ENCODE assay signal across 9 mouse cellular contexts in the genomic region with DNA sequence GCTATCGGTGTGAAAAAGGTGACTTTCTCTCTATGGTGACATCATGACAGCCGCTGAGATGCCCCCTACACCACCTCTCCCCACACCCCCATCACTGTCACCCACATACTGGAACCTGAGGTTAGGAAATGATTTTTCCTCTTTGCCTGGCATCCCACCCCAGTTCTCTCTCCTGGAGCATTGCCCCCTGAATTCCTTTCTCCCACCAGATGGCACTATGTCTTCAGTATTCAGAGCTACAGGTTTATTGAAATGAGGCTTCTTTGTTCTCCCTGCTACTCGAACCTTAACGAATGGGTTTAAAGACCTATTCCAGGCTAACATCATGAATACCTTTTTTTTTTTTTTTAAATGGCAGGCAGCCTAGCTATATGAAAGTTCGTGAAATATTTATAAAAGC.
DNase-seq lines count a peak whose midpoint lies in the region; ATAC-seq and TF ChIP-seq lines count a peak whose summit lies in the region.
"Had no signal": no experiment of that assay in that cellular context is flagged by ENCODE, and none has a peak within 500 bp of the region (broad histone marks: within the 10 kb centered on the region; RNA-seq: fewer than 3 reads in every experiment).

No protein-coding gene starts in this region.

- 35% methylated on average over 5 of the region's 5 CpGs for WGBS in kidney, embryonic 14.5 days
- WGBS in forebrain, postnatal 0 days, result 31% methylated on average over 5 of the region's 5 CpGs

- H3K9ac ChIP-seq in kidney, embryonic 14.5 days (ENCODE audit: low read depth, low read length), result no peak overlapping the region
- H3K9ac ChIP-seq in forebrain, postnatal 0 days, result no peak overlapping the region
- H3K9ac ChIP-seq: stomach, embryonic 15.5 days had no signal

- H3K36me3 ChIP-seq in kidney, embryonic 14.5 days (ENCODE audit: control insufficient read depth, insufficient read depth, low read length), result no peaks in the 10 kb centered on the region
- no peaks in the 10 kb centered on the region for H3K36me3 ChIP-seq in forebrain, postnatal 0 days (ENCODE audit: insufficient read depth)
- H3K36me3 ChIP-seq: stomach, embryonic 15.5 days had no signal

- H3K27me3 ChIP-seq in kidney, embryonic 14.5 days (ENCODE audit: control insufficient read depth, insufficient read depth, low read length), result 0 out of 2 replicates have a peak, but pooled peaks cover 2% of the 10 kb centered on the region
- no peaks in the 10 kb centered on the region for H3K27me3 ChIP-seq in forebrain, postnatal 0 days (ENCODE audit: insufficient read depth, low read length)
- H3K27me3 ChIP-seq: stomach, embryonic 15.5 days had no signal

- no peak overlapping the region for H3K27ac ChIP-seq in kidney, embryonic 14.5 days (ENCODE audit: low read depth, low read length)
- H3K27ac ChIP-seq in forebrain, postnatal 0 days (ENCODE audit: low read depth, low read length), result no peak overlapping the region
- H3K27ac ChIP-seq: stomach, embryonic 15.5 days had no signal

- no peaks in the 10 kb centered on the region for H3K4me1 ChIP-seq in kidney, embryonic 14.5 days (ENCODE audit: control insufficient read depth, insufficient read depth, low read length)
- H3K4me1 ChIP-seq in forebrain, postnatal 0 days (ENCODE audit: insufficient read depth), result no peaks in the 10 kb centered on the region

- ATAC-seq in kidney, embryonic 14.5 days (ENCODE audit: low FRiP score, low TSS enrichment), result peak; percentile 55; the same call in 1 of the 2 replicates
- peak; percentile 92 for ATAC-seq in forebrain, postnatal 0 days
- ATAC-seq in erythroblast, adult 5-6 weeks (replicated peaks; ENCODE audit: low FRiP score, poor library complexity, severe bottlenecking), result no peak

- peak; percentile 82 for TF ChIP-seq CTCF in forebrain, postnatal 0 days (IDR thresholded peaks at IDR 0.05; ENCODE audit: low read depth)

- no peaks in the 10 kb centered on the region for H3K9me3 ChIP-seq in kidney, embryonic 14.5 days (ENCODE audit: control insufficient read depth, low read length)
- H3K9me3 ChIP-seq in forebrain, postnatal 0 days (ENCODE audit: low read length), result no peaks in the 10 kb centered on the region
- H3K9me3 ChIP-seq: stomach, embryonic 15.5 days had no signal

- H3K4me2 ChIP-seq in kidney, embryonic 14.5 days (replicated peaks; ENCODE audit: low read depth, low read length), result no peak overlapping the region
- H3K4me2 ChIP-seq in forebrain, postnatal 0 days (ENCODE audit: low read depth), result no peak overlapping the region
- H3K4me2 ChIP-seq: stomach, embryonic 15.5 days had no signal

- H3K4me3 ChIP-seq in kidney, embryonic 14.5 days (ENCODE audit: low read length), result no peak overlapping the region
- no peak overlapping the region for H3K4me3 ChIP-seq in forebrain, postnatal 0 days (ENCODE audit: low read depth, low read length)
- H3K4me3 ChIP-seq: stomach, embryonic 15.5 days had no signal

- no peak for DNase-seq in kidney, adult 18-20 months
- DNase-seq in adrenal gland, postnatal 10 days, result peak; percentile 29
- peak; percentile 91 for DNase-seq in forebrain, postnatal 0 days
- DNase-seq in layer of hippocampus, adult 9-10 months (ENCODE audit: low spot score), result peak; percentile 41
- peak; percentile 31 to 59 for DNase-seq in right cerebral cortex, adult 2 months (ENCODE audit: low spot score in 2 of 2)
- no peak for DNase-seq in thymus, postnatal 4 days

Comparison
In these comparisons a context has a peak if more than half of its experiments do, and no peak if none do; other contexts are left out.
1. DNase-seq: peak in adrenal gland, postnatal 10 days (single experiment), forebrain, postnatal 0 days (single experiment), layer of hippocampus, adult 9-10 months (single experiment) and right cerebral cortex, adult 2 months (2 of 2); none in kidney, adult 18-20 months (single experiment) and thymus, postnatal 4 days (single experiment).